Mouse (Mus musculus): ENCODE measurements at regions not wholly inside any gene's neighbourhood (a gene's known extent, or its start where the extent isn't known, plus 50 kb on each side); places are given as distances from the start of the nearest gene placed in this dataset.

GRCm38 (mm10) chr2:78388001-78388400, 441.8 kb upstream of the Cwc22 start:
- Histone ChIP-seq H3K4me1 (replicated peaks; ENCODE audit: control insufficient read depth, insufficient read depth, low read length) (no peaks in the 10 kb centered on the region), H3K36me3 (ENCODE audit: control insufficient read depth, insufficient read depth, low read length) (no peaks in the 10 kb centered on the region), H3K27ac (ENCODE audit: control insufficient read depth, insufficient read depth, low read length) (no peak overlapping the region), H3K27me3 (ENCODE audit: control insufficient read depth, insufficient read depth, low read length) (no peaks in the 10 kb centered on the region), H3K4me3 (ENCODE audit: control insufficient read depth, insufficient read depth, low read length) (no peak overlapping the region)
- DNase-seq, result no peak
- TF ChIP-seq POLR2A (IDR thresholded peaks at IDR 0.05; ENCODE audit: control insufficient read depth, extremely low read depth, insufficient read depth, low read length, poor library complexity), result no peak
- TF ChIP-seq CTCF (IDR thresholded peaks at IDR 0.05; ENCODE audit: borderline replicate concordance, control insufficient read depth, extremely low read depth, insufficient read depth, low read length, poor library complexity), result no peak
- 78% methylated on average over 4 of the region's 4 CpGs for WGBS

GRCm38 (mm10) chr2:78381234-78381633, 435.1 kb upstream of the Cwc22 start:
- no peak for TF ChIP-seq POLR2A (IDR thresholded peaks at IDR 0.05; ENCODE audit: control insufficient read depth, extremely low read depth, insufficient read depth, low read length, poor library complexity)
- no peak for TF ChIP-seq CTCF (IDR thresholded peaks at IDR 0.05; ENCODE audit: borderline replicate concordance, control insufficient read depth, extremely low read depth, insufficient read depth, low read length, poor library complexity)
- Histone ChIP-seq H3K4me1 (replicated peaks; ENCODE audit: control insufficient read depth, insufficient read depth, low read length) (no peaks in the 10 kb centered on the region), H3K27me3 (ENCODE audit: control insufficient read depth, insufficient read depth, low read length) (no peaks in the 10 kb centered on the region), H3K27ac (ENCODE audit: control insufficient read depth, insufficient read depth, low read length) (no peak overlapping the region), H3K4me3 (ENCODE audit: control insufficient read depth, insufficient read depth, low read length) (no peak overlapping the region), H3K36me3 (ENCODE audit: control insufficient read depth, insufficient read depth, low read length) (no peaks in the 10 kb centered on the region)
- DNase-seq, result no peak

GRCm38 (mm10) chr2:78331736-78332475, 385.7 kb upstream of the Cwc22 start:
- Histone ChIP-seq H3K4me1 (replicated peaks; ENCODE audit: control insufficient read depth, insufficient read depth, low read length) (no peaks in the 10 kb centered on the region), H3K27me3 (ENCODE audit: control insufficient read depth, insufficient read depth, low read length) (no peaks in the 10 kb centered on the region), H3K36me3 (ENCODE audit: control insufficient read depth, insufficient read depth, low read length) (no peaks in the 10 kb centered on the region), H3K27ac (ENCODE audit: control insufficient read depth, insufficient read depth, low read length) (no peak overlapping the region), H3K4me3 (ENCODE audit: control insufficient read depth, insufficient read depth, low read length) (no peak overlapping the region)
- no peak for TF ChIP-seq CTCF (IDR thresholded peaks at IDR 0.05; ENCODE audit: borderline replicate concordance, control insufficient read depth, extremely low read depth, insufficient read depth, low read length, poor library complexity)
- no peak for TF ChIP-seq POLR2A (IDR thresholded peaks at IDR 0.05; ENCODE audit: control insufficient read depth, extremely low read depth, insufficient read depth, low read length, poor library complexity)
- WGBS, result 86% methylated on average over 5 of the region's 5 CpGs
- no peak for DNase-seq

- 86% methylated on average over 2 of the region's 2 CpGs for WGBS
Measured at GRCm38 (mm10) chr2:78326091-78326490, 379.9 kb upstream of the Cwc22 start.

DNA sequence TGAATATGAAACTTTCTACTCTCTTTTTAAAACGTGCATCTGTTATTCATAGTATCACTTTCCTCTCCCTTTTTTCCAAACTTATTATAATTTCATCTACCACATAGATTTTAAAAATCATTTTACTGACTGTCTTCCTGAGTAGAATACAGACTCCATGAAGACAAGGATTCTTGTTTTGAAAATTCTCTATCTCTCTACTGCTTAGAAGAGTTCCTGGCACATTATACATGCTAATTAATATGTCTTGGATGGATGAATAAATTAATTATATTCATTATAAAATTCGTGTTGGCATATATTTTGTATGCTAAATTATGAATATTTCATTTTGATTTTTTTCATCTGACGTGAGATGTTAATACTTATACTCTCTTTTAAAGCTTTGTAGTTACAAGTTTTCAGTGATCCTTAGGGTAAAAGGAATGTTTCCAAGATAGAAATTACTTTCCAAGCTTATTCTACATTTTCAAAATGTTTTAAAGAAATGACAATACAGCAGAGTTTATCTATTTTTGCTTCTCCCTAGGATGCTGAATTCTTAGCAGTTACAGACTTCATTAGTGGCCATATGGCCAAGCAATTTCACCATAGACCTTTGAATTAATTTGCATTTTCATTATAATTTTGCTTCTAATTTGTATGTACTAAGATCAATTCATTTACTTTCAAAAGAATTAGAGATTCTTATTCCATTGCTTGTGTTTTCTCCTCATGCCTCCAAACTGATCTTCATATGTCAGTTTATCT, 376.2 kb upstream of the Cwc22 start:
- Histone ChIP-seq H3K4me1 (replicated peaks; ENCODE audit: control insufficient read depth, insufficient read depth, low read length) (no peaks in the 10 kb centered on the region), H3K27me3 (ENCODE audit: control insufficient read depth, insufficient read depth, low read length) (no peaks in the 10 kb centered on the region), H3K4me3 (ENCODE audit: control insufficient read depth, insufficient read depth, low read length) (no peak overlapping the region), H3K27ac (ENCODE audit: control insufficient read depth, insufficient read depth, low read length) (no peak overlapping the region), H3K36me3 (ENCODE audit: control insufficient read depth, insufficient read depth, low read length) (no peaks in the 10 kb centered on the region)
- no peak for DNase-seq
- TF ChIP-seq POLR2A (IDR thresholded peaks at IDR 0.05; ENCODE audit: control insufficient read depth, extremely low read depth, insufficient read depth, low read length, poor library complexity) (no peak), CTCF (IDR thresholded peaks at IDR 0.05; ENCODE audit: borderline replicate concordance, control insufficient read depth, extremely low read depth, insufficient read depth, low read length, poor library complexity) (no peak)
- 73% methylated on average over 3 of the region's 3 CpGs for WGBS

More at GRCm38 (mm10) chr2:78326091-78326490, 379.9 kb upstream of the Cwc22 start:
- TF ChIP-seq POLR2A (IDR thresholded peaks at IDR 0.05; ENCODE audit: control insufficient read depth, extremely low read depth, insufficient read depth, low read length, poor library complexity), result no peak
- TF ChIP-seq CTCF (IDR thresholded peaks at IDR 0.05; ENCODE audit: borderline replicate concordance, control insufficient read depth, extremely low read depth, insufficient read depth, low read length, poor library complexity), result no peak
- Histone ChIP-seq H3K4me1 (replicated peaks; ENCODE audit: control insufficient read depth, insufficient read depth, low read length) (no peaks in the 10 kb centered on the region), H3K4me3 (ENCODE audit: control insufficient read depth, insufficient read depth, low read length) (no peak overlapping the region), H3K27ac (ENCODE audit: control insufficient read depth, insufficient read depth, low read length) (no peak overlapping the region), H3K27me3 (ENCODE audit: control insufficient read depth, insufficient read depth, low read length) (no peaks in the 10 kb centered on the region), H3K36me3 (ENCODE audit: control insufficient read depth, insufficient read depth, low read length) (no peaks in the 10 kb centered on the region)
- no peak for DNase-seq

- Histone ChIP-seq H3K4me1 (replicated peaks; ENCODE audit: control insufficient read depth, insufficient read depth, low read length) (no peaks in the 10 kb centered on the region), H3K27me3 (ENCODE audit: control insufficient read depth, insufficient read depth, low read length) (no peaks in the 10 kb centered on the region), H3K4me3 (ENCODE audit: control insufficient read depth, insufficient read depth, low read length) (no peak overlapping the region), H3K36me3 (ENCODE audit: control insufficient read depth, insufficient read depth, low read length) (no peaks in the 10 kb centered on the region), H3K27ac (ENCODE audit: control insufficient read depth, insufficient read depth, low read length) (no peak overlapping the region)
- DNase-seq, result no peak
- TF ChIP-seq POLR2A (IDR thresholded peaks at IDR 0.05; ENCODE audit: control insufficient read depth, extremely low read depth, insufficient read depth, low read length, poor library complexity) (no peak), CTCF (IDR thresholded peaks at IDR 0.05; ENCODE audit: borderline replicate concordance, control insufficient read depth, extremely low read depth, insufficient read depth, low read length, poor library complexity) (no peak)
- 90% methylated on average over 13 of the region's 13 CpGs for WGBS
Measured at GRCm38 (mm10) chr2:78311766-78312491, 365.8 kb upstream of the Cwc22 start.

All from thymus, adult 2 months (tissue).